Mouse (Mus musculus) embryonic facial prominence, embryonic 10.5 days (tissue): ENCODE measurements around the gene Sun2. TPM values are rescaled to one million over a fixed set of nuclear protein-coding genes. Genes with fewer than 3 reads are reported as not detected.

Experiments
- DNase-seq: peaks from one replicate; pipeline ENCODE4 v3.0.0-alpha.2; 2017; ENCODE audit warnings: low spot score
- H3K27ac ChIP-seq: fragments of 300-500 bp; sonication (generic); replicated peaks from 2 replicates; pipeline ENCODE4 v1.5.1; 2016; ENCODE audit warnings: mild to moderate bottlenecking
- H3K27me3 ChIP-seq: fragments of 300-500 bp; sonication (generic); replicated peaks from 2 replicates; pipeline ENCODE4 v1.6.1; 2016; ENCODE audit warnings: low read depth, mild to moderate bottlenecking; ENCODE audit not compliant: poor library complexity, severe bottlenecking
- H3K36me3 ChIP-seq: fragments of 300-500 bp; sonication (generic); replicated peaks from 2 replicates; pipeline ENCODE4 v1.6.1; 2016; ENCODE audit warnings: mild to moderate bottlenecking, moderate library complexity
- H3K4me1 ChIP-seq: fragments of 300-500 bp; sonication (generic); 2 replicates; pipeline ENCODE4 v1.6.1; 2016
- H3K4me3 ChIP-seq: fragments of 300-500 bp; sonication (generic); 2 replicates; pipeline ENCODE4 v1.5.1; 2016; ENCODE audit warnings: mild to moderate bottlenecking, moderate library complexity
- H3K9me3 ChIP-seq: fragments of 300-500 bp; sonication (generic); 2 replicates; pipeline ENCODE4 v1.6.1; 2016; ENCODE audit warnings: mild to moderate bottlenecking
- WGBS: fragments of 180-500 bp; shearing (Covaris S2); methylation state at CpG from one replicate; pipeline ENCODE4 v1.1.7; 2016; 5-methylcytosine and 5-hydroxymethylcytosine counted together
- polyA plus RNA-seq: library from polyadenylated mRNA; unstranded; fragments of >200 nt; fragmentation: Nextera tagmentation; extraction: Ambion mirVana; gene quantifications from 2 replicates; pipeline ENCODE4 v1.2.1, GENCODE M21; 2016

Gene Sun2
- polyA plus RNA-seq, 1 experiment from 2014 or later: 3.4 TPM

DNA sequence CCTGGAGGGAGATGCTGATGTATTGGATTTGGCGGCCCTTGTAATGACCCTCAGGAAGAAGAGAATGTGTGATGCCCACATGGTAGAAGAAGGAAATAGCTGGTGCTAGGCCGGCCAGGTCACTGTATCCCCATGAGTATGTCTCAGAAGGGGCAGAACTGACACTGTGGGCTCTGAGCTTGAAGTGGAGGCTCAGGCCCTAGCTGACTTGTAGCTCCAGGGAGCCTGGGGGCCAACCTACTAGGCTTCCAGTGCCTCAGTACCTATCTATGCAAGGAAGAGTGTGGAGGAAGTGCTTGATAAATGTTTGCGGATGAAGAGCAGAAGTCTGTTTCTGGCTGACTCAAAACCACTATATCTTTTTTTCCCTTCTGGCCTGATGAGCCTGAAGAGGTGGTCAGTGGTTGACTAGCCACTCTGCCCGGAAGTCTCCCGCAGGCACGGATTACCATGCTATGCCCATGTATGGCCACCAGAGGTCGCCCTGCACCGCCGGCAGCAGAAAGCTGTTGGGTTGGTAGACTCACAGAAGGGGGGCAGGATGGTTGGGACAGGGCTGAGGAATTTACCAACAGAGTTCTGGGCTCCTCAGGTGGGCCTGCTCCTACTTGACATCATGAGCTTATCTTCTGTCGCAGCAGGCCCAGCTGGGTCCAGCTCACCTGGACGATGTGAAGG is 10.5 kb upstream of the Sun2 start:
- H3K9me3 ChIP-seq: no peaks in the 10 kb centered on the region
- H3K27ac ChIP-seq: no peak overlapping the region; the same call in 1 of the 2 replicates
- no peaks in the 10 kb centered on the region for H3K36me3 ChIP-seq
- WGBS: 22% methylated on average over 11 of the region's 11 CpGs
- no peak overlapping the region for H3K4me3 ChIP-seq
- no peaks in the 10 kb centered on the region for H3K27me3 ChIP-seq
- H3K4me1 ChIP-seq: peaks cover 17% of the 10 kb centered on the region
- DNase-seq: peak; percentile 84

- no peaks in the 10 kb centered on the region for H3K36me3 ChIP-seq
- H3K9me3 ChIP-seq: no peaks in the 10 kb centered on the region
- no peaks in the 10 kb centered on the region for H3K27me3 ChIP-seq
- 82% methylated on average over 17 of the region's 17 CpGs for WGBS
- peaks cover 17% of the 10 kb centered on the region for H3K4me1 ChIP-seq
- H3K4me3 ChIP-seq: no peak overlapping the region
- DNase-seq: no peak
- H3K27ac ChIP-seq: no peak overlapping the region
Measured at GRCm38 (mm10) chr15:79751772-79752171, 9.4 kb upstream of the Sun2 start.

DNA sequence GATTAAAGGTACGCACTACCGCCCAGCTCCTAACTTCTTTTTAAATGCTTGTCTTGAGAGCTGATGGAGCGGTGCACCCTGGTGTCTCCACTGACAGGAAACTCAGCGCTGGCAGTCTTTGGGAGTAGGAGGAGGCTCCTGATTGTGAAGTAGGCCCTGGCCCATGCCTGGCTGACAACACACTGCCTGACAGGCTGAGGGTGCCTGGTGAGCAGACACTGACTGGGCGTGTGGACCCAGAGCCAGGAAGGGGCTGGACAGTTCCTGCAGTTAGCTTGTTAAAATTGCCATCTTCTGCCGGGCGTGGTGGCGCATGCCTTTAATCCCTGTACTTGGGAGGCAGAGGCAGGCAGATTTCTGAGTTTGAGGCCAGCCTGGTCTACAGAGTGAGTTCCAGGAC is 7.9 kb upstream of the Sun2 start:
- DNase-seq: no peak

DNA sequence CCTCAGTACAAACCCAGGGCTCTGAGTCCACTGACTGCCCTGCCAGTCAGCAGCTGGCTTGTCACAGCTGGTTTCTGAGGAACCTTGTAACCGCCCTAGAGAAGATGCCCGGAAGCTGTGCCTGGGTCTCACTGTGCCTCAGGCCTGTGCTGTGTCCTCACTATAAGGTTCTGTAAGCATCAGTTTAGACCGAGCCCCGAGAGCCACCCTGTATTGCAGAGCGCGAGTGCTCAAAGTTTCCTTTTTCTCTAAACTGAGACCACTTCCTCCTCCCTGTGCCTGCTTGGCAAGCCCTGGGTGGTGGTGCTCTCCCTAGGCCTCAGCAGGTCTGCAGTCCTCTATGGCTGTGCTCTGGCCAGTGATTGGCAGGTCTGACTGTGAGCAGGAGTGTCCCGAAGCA is 6.8 kb upstream of the Sun2 start:
- Histone ChIP-seq H3K9me3 (no peaks in the 10 kb centered on the region), H3K27me3 (no peaks in the 10 kb centered on the region), H3K4me1 (peaks cover 7% of the 10 kb centered on the region), H3K4me3 (no peak overlapping the region), H3K36me3 (peaks cover 2% of the 10 kb centered on the region; the same call in 1 of the 2 replicates), H3K27ac (no peak overlapping the region)
- 91% methylated on average over 7 of the region's 7 CpGs for WGBS
- DNase-seq: no peak

More for the DNA sequence above, 7.9 kb upstream of the Sun2 start:
- peaks cover 7% of the 10 kb centered on the region; the same call in 1 of the 2 replicates for H3K4me1 ChIP-seq
- no peaks in the 10 kb centered on the region for H3K27me3 ChIP-seq
- 90% methylated on average over 8 of the region's 8 CpGs for WGBS
- no peak overlapping the region for H3K4me3 ChIP-seq
- H3K9me3 ChIP-seq: no peaks in the 10 kb centered on the region
- no peaks in the 10 kb centered on the region for H3K36me3 ChIP-seq
- H3K27ac ChIP-seq: no peak overlapping the region

DNA sequence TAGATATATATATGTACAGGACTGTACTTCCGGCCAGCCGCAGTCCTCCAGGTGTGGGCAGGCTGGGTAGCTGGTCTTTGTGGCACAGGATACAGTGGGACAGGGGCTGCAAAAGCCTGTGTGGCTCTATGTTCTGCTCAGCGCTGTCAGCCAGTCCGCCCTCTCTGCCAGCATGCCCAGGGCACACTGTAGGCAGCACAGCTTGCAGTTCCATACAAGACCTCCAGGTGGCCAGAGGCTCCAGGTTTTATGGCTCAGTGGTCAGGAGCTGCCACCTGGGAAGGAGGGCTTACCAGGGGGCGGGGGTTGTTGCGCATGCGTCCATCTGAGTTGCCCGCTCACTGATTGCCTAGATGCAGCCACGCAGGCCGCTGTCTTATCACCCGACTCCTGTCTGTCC is 5.7 kb upstream of the Sun2 start:
- peaks cover 6% of the 10 kb centered on the region for H3K4me1 ChIP-seq
- WGBS: 47% methylated on average over 11 of the region's 11 CpGs
- no peaks in the 10 kb centered on the region for H3K27me3 ChIP-seq
- H3K36me3 ChIP-seq: peaks cover 4% of the 10 kb centered on the region; the same call in 1 of the 2 replicates
- H3K27ac ChIP-seq: no peak overlapping the region
- H3K4me3 ChIP-seq: 0 out of 2 replicates have a peak overlapping the region, but pooled peaks have one; percentile 8
- DNase-seq: peak; percentile 59
- no peaks in the 10 kb centered on the region for H3K9me3 ChIP-seq

DNA sequence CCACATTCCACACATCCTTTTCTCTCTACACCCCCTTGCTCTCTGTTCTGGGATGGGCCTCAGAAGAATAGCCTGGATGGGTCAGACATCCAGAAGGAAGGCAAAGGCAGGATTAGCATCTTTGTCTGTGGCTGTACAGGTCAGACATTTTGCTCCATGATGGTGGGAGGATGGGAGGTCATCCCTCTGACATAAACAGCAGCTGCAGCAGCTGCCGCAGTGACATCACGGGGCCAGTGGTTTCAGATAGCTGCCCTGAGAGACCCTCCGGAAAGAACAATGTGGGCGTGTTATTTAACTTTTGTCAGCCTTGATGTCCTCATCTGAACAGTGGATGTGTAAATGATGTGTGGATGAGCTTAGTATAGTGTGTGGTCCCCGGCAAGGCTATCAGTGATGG is 3.5 kb upstream of the Sun2 start:
- H3K27ac ChIP-seq: no peak overlapping the region

DNA sequence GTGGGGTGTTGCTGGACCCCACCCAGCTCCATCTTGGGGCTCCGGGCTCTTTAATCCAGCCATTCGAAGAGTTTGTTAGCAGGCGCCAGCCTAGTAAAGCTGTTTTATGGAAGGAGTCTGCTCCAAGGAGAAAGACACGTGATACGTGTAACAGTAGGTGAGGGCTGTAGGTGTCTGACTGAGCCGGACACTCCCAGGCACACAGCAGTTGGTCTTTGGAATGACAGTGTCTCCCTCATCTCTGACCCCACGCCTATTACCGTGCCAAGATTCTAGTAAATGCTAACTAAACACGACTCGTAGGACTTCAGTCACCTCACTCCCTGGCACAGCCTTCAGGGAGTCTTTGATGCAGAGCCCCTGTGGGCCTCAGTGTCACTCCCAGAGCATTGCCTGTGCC is 3.0 kb upstream of the Sun2 start:
- H3K4me3 ChIP-seq: no peak overlapping the region
- no peaks in the 10 kb centered on the region for H3K9me3 ChIP-seq
- no peaks in the 10 kb centered on the region for H3K27me3 ChIP-seq
- H3K27ac ChIP-seq: no peak overlapping the region
- 86% methylated on average over 10 of the region's 10 CpGs for WGBS
- peaks cover 4% of the 10 kb centered on the region; the same call in 1 of the 2 replicates for H3K36me3 ChIP-seq
- DNase-seq: no peak
- peaks cover 24% of the 10 kb centered on the region for H3K4me1 ChIP-seq

More for the DNA sequence above, 3.5 kb upstream of the Sun2 start:
- WGBS: 88% methylated on average over 5 of the region's 5 CpGs
- Histone ChIP-seq H3K4me1 (peaks cover 18% of the 10 kb centered on the region), H3K9me3 (no peaks in the 10 kb centered on the region), H3K36me3 (peaks cover 4% of the 10 kb centered on the region; the same call in 1 of the 2 replicates), H3K27me3 (no peaks in the 10 kb centered on the region), H3K4me3 (no peak overlapping the region)
- DNase-seq: no peak

- DNase-seq: no peak
- Histone ChIP-seq H3K9me3 (no peaks in the 10 kb centered on the region), H3K27ac (no peak overlapping the region), H3K27me3 (no peaks in the 10 kb centered on the region), H3K36me3 (peaks cover 5% of the 10 kb centered on the region), H3K4me1 (peaks cover 28% of the 10 kb centered on the region), H3K4me3 (no peak overlapping the region)
- WGBS: 80% methylated on average over 8 of the region's 8 CpGs
Measured at GRCm38 (mm10) chr15:79744742-79745141, 2.4 kb upstream of the Sun2 start.

DNA sequence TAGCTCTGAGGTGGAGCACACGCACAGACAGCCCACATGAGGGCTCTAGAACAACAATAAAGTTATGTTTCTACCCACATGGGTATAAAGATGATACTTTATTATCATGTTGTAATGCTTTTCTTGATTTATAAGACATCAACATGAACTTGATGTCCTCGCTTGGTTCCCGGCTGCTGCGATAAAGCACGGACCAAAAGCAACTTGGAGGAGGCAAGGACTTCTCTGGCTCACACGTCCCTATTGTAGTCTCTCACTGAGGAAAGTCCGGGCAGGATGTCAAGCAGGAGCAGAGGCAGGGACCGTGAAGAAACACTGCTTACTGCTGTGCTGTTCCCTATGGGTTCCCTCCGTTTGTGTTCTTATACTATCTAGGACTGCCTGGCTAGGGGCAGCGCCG is 1.7 kb upstream of the Sun2 start:
- Histone ChIP-seq H3K9me3 (no peaks in the 10 kb centered on the region), H3K4me3 (no peak overlapping the region), H3K27ac (no peak overlapping the region), H3K27me3 (no peaks in the 10 kb centered on the region), H3K4me1 (peaks cover 35% of the 10 kb centered on the region), H3K36me3 (peaks cover 12% of the 10 kb centered on the region)
- DNase-seq: no peak
- WGBS: 93% methylated on average over 11 of the region's 11 CpGs

DNA sequence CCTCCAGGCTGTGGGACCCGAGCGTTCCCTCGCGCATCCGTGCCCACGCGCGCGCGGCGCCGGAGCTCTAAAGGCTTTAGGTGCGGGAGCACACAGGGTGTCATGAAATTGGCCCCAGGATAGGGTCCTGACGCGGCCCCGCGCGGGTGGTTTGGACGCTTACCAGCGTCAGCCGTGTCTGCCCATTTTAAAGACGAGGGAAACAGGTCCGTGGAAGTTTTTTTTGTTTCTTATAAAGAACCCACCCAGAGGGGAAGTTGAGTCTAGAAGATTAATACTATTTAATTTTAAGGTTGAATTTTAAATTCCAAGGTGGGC is 329 bp upstream of the Sun2 start:
- H3K27me3 ChIP-seq: no peaks in the 10 kb centered on the region
- peak overlapping the region; percentile 96 for H3K27ac ChIP-seq
- peak overlapping the region; percentile 97 for H3K4me3 ChIP-seq
- no peak for DNase-seq
- H3K36me3 ChIP-seq: peaks cover 25% of the 10 kb centered on the region
- H3K4me1 ChIP-seq: peaks cover 41% of the 10 kb centered on the region
- under 1% methylated on average over 23 of the region's 23 CpGs for WGBS
- no peaks in the 10 kb centered on the region for H3K9me3 ChIP-seq

DNA sequence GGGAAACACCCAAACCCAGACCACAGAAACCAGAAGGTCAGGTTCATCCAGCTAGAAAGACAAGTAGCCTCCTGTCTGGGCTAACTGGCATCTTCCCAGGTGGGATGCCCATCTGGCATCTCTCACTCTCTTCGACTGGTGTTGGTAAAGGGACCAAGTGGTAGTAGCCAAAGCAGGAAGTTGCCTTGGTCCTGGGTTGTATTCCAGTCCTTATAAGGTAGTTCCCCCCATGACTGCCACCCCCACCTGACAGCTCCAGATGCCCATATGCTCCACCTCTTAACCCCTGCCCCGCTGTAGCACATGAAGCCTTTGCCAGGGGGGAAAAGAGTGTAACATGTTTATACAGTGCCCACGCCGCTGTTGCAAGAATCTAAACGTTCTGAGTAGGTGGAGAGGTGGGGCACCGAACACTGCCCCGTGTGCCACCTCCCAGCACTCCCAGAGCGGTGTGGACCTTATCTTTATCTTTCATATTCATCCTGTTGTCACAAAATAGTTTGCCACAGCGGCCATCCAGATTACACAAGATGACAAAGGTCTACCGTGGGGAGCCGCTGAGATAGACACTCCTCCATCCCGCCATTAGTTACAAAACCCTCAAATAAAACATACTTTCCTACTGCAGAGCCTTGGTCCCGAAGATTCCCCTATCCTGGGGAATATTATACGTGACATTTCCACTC is 1.0 kb downstream of the Sun2 start:
- no peak for DNase-seq
- peak overlapping the region; percentile 96 for H3K27ac ChIP-seq
- H3K9me3 ChIP-seq: no peaks in the 10 kb centered on the region
- peak overlapping the region; percentile 97 for H3K4me3 ChIP-seq
- peaks cover 39% of the 10 kb centered on the region for H3K36me3 ChIP-seq
- WGBS: 41% methylated on average over 14 of the region's 14 CpGs
- no peaks in the 10 kb centered on the region for H3K27me3 ChIP-seq
- H3K4me1 ChIP-seq: peaks cover 41% of the 10 kb centered on the region

- Histone ChIP-seq H3K4me1 (peaks cover 42% of the 10 kb centered on the region), H3K36me3 (peaks cover 43% of the 10 kb centered on the region), H3K27ac (peak overlapping the region; percentile 96; the same call in 1 of the 2 replicates), H3K4me3 (peak overlapping the region; percentile 97), H3K27me3 (no peaks in the 10 kb centered on the region), H3K9me3 (no peaks in the 10 kb centered on the region)
- DNase-seq: no peak
- WGBS: 79% methylated on average over 3 of the region's 3 CpGs
Measured at GRCm38 (mm10) chr15:79740739-79741138, 1.6 kb downstream of the Sun2 start.

GRCm38 (mm10) chr15:79734311-79734710 is 8.0 kb downstream of the Sun2 start:
- 88% methylated on average over 8 of the region's 8 CpGs for WGBS
- H3K36me3 ChIP-seq: peaks cover 91% of the 10 kb centered on the region

More at GRCm38 (mm10) chr15:79734311-79734710, 8.0 kb downstream of the Sun2 start:
- DNase-seq: no peak
- H3K27ac ChIP-seq: no peak overlapping the region
- no peaks in the 10 kb centered on the region for H3K9me3 ChIP-seq
- H3K27me3 ChIP-seq: no peaks in the 10 kb centered on the region
- H3K4me3 ChIP-seq: no peak overlapping the region
- peaks cover 18% of the 10 kb centered on the region for H3K4me1 ChIP-seq
